Mouse (Mus musculus) MEL (cell line): ENCODE data around the gene Dpysl5. TPM values are rescaled to one million over a fixed set of nuclear protein-coding genes. Genes with fewer than 3 reads are reported as not detected.

Experiments
- DNase-seq: peaks from one replicate; pipeline ENCODE4 v3.0.0; 2011; ENCODE audit warnings: low read depth, low spot score
- H3K27ac ChIP-seq: 2 replicates; pipeline ENCODE4 v1.5.1; 2012; ENCODE audit warnings: low read depth, mild to moderate bottlenecking, control low read depth, low read length, moderate library complexity; ENCODE audit not compliant: control insufficient read depth
- H3K27me3 ChIP-seq, 2 experiments: fragments of 150-350 bp in 1 of 2; sonication (generic) in 1 of 2; 2 replicates each; pipeline ENCODE4 v1.6.1; 2012; ENCODE audit warnings: low read length in 2 of 2, mild to moderate bottlenecking in 2 of 2, improper control_type of control experiment in 1 of 2, moderate library complexity in 1 of 2; ENCODE audit not compliant: insufficient read depth in 2 of 2, control insufficient read depth in 1 of 2
- H3K36me3 ChIP-seq, 2 experiments: 2 replicates each; pipeline ENCODE4 v1.6.1; 2012 to 2014; ENCODE audit warnings: low read length in 2 of 2, improper control_type of control experiment in 1 of 2, inconsistent platforms in 1 of 2, mild to moderate bottlenecking in 1 of 2; ENCODE audit not compliant: insufficient read depth in 2 of 2, control insufficient read depth in 1 of 2
- H3K4me1 ChIP-seq, 2 experiments: fragments of 150-350 bp in 1 of 2; sonication (generic) in 1 of 2; 2 replicates each; pipeline ENCODE4 v1.6.1; 2012; ENCODE audit warnings: low read length in 2 of 2, improper control_type of control experiment in 1 of 2, mild to moderate bottlenecking in 1 of 2; ENCODE audit not compliant: insufficient read depth in 2 of 2, control insufficient read depth in 1 of 2
- H3K4me3 ChIP-seq, 2 experiments: fragments of 150-350 bp in 1 of 2; sonication (generic) in 1 of 2; 2 replicates each; pipeline ENCODE4 v1.5.1; 2012; ENCODE audit warnings: low read depth in 2 of 2, low read length in 2 of 2, mild to moderate bottlenecking in 2 of 2, moderate library complexity in 2 of 2, control low read depth in 1 of 2, improper control_type of control experiment in 1 of 2; ENCODE audit not compliant: control insufficient read depth in 1 of 2, insufficient read depth in 1 of 2
- H3K79me2 ChIP-seq: 2 replicates; pipeline ENCODE4 v1.6.1; 2012; ENCODE audit warnings: mild to moderate bottlenecking, low read length, moderate library complexity; ENCODE audit not compliant: control insufficient read depth, poor library complexity, insufficient read depth
- H3K9ac ChIP-seq: 2 replicates; pipeline ENCODE4 v1.6.1; 2012; ENCODE audit warnings: low read depth, mild to moderate bottlenecking, control low read depth, low read length, moderate library complexity; ENCODE audit not compliant: control insufficient read depth, poor library complexity, severe bottlenecking
- H3K9me3 ChIP-seq: fragments of 150-350 bp; sonication (generic); replicated peaks from 2 replicates; pipeline ENCODE4 v1.6.1; 2012; ENCODE audit warnings: mild to moderate bottlenecking, low read length, improper control_type of control experiment, moderate library complexity; ENCODE audit not compliant: insufficient read depth
- BHLHE40 ChIP-seq: IDR thresholded peaks from 2 replicates; pipeline ENCODE4 v1.6.1; 2012; ENCODE audit warnings: low read depth, mild to moderate bottlenecking, inconsistent platforms, low read length, improper control_type of control experiment, borderline replicate concordance
- CHD1 ChIP-seq: IDR thresholded peaks from 2 replicates; pipeline ENCODE4 v1.6.1; 2012; ENCODE audit warnings: low read depth, mild to moderate bottlenecking, inconsistent platforms, low read length, improper control_type of control experiment
- CTCF ChIP-seq, 3 experiments: IDR thresholded peaks in 2 of 3; conservative IDR thresholded peaks in 1 of 3; 2 replicates each; pipeline ENCODE4 v1.5.1; 2011 to 2012; ENCODE audit warnings: low read length in 3 of 3, low read depth in 2 of 3, mild to moderate bottlenecking in 2 of 3, improper control_type of control experiment in 1 of 3, inconsistent platforms in 1 of 3, mixed read lengths in 1 of 3, moderate library complexity in 1 of 3; ENCODE audit not compliant: control insufficient read depth in 1 of 3, insufficient read depth in 1 of 3, poor library complexity in 1 of 3, severe bottlenecking in 1 of 3
- E2F4 ChIP-seq: IDR thresholded peaks from 2 replicates; pipeline ENCODE4 v1.6.1; 2011; ENCODE audit warnings: low read depth, low read length, improper control_type of control experiment, borderline replicate concordance
- ELF1 ChIP-seq: IDR thresholded peaks from 2 replicates; pipeline ENCODE4 v1.6.1; 2014; ENCODE audit warnings: low read depth, mild to moderate bottlenecking, inconsistent platforms, low read length, improper control_type of control experiment, moderate library complexity
- EP300 ChIP-seq, 2 experiments: IDR thresholded peaks; 2 replicates each; pipeline ENCODE4 v1.6.1; 2011; ENCODE audit warnings: improper control_type of control experiment in 2 of 2, low read length in 2 of 2, low read depth in 1 of 2, mild to moderate bottlenecking in 1 of 2
- ETS1 ChIP-seq: IDR thresholded peaks from 2 replicates; pipeline ENCODE4 v1.6.1; 2012; ENCODE audit warnings: low read depth, mild to moderate bottlenecking, inconsistent platforms, low read length, improper control_type of control experiment, moderate library complexity
- GABPA ChIP-seq: IDR thresholded peaks from 2 replicates; pipeline ENCODE4 v1.6.1; 2012; ENCODE audit warnings: low read depth, mild to moderate bottlenecking, inconsistent platforms, low read length, improper control_type of control experiment, moderate library complexity
- HCFC1 ChIP-seq: IDR thresholded peaks from 2 replicates; pipeline ENCODE4 v1.6.1; 2012; ENCODE audit warnings: low read depth, mild to moderate bottlenecking, inconsistent platforms, low read length, improper control_type of control experiment, moderate library complexity
- JUND ChIP-seq: IDR thresholded peaks from 2 replicates; pipeline ENCODE4 v1.6.1; 2011; ENCODE audit warnings: low read depth, mild to moderate bottlenecking, improper control_type of control experiment, low read length
- KAT2A ChIP-seq: conservative IDR thresholded peaks from 2 replicates; pipeline ENCODE4 v1.6.1; 2012; ENCODE audit warnings: low read depth, low read length, improper control_type of control experiment, inconsistent platforms
- MAFK ChIP-seq: IDR thresholded peaks from 2 replicates; pipeline ENCODE4 v1.6.1; 2011; ENCODE audit warnings: low read depth, mild to moderate bottlenecking, low read length, improper control_type of control experiment, borderline replicate concordance
- MAZ ChIP-seq: IDR thresholded peaks from 2 replicates; pipeline ENCODE4 v1.6.1; 2012; ENCODE audit warnings: low read depth, mild to moderate bottlenecking, inconsistent platforms, low read length, improper control_type of control experiment
- MXI1 ChIP-seq: IDR thresholded peaks from 2 replicates; pipeline ENCODE4 v1.6.1; 2011; ENCODE audit warnings: mild to moderate bottlenecking, low read depth, low read length, improper control_type of control experiment
- MYB ChIP-seq: IDR thresholded peaks from 2 replicates; pipeline ENCODE4 v1.6.1; 2011; ENCODE audit warnings: mild to moderate bottlenecking, low read depth, low read length, improper control_type of control experiment
- MYC ChIP-seq: IDR thresholded peaks from 2 replicates; pipeline ENCODE4 v1.6.1; 2011; ENCODE audit warnings: low read depth, mild to moderate bottlenecking, low read length, improper control_type of control experiment, moderate library complexity
- POLR2A ChIP-seq, 2 experiments: IDR thresholded peaks; 2 replicates each; pipeline ENCODE4 v1.6.1; 2011 to 2012; ENCODE audit warnings: low read length in 2 of 2, mild to moderate bottlenecking in 2 of 2, control low read depth in 1 of 2, improper control_type of control experiment in 1 of 2, low read depth in 1 of 2, moderate library complexity in 1 of 2; ENCODE audit not compliant: control insufficient read depth in 1 of 2, insufficient read depth in 1 of 2, poor library complexity in 1 of 2
- POLR2AphosphoS5 ChIP-seq: IDR thresholded peaks from 2 replicates; pipeline ENCODE4 v1.6.1; 2012; ENCODE audit warnings: low read depth, borderline replicate concordance, mild to moderate bottlenecking, inconsistent platforms, low read length, moderate library complexity, mixed read lengths
- RAD21 ChIP-seq: IDR thresholded peaks from 2 replicates; pipeline ENCODE4 v1.6.1; 2011; ENCODE audit warnings: mild to moderate bottlenecking, low read depth, low read length, improper control_type of control experiment
- RCOR1 ChIP-seq: IDR thresholded peaks from 2 replicates; pipeline ENCODE4 v1.6.1; 2012; ENCODE audit warnings: low read depth, mild to moderate bottlenecking, inconsistent platforms, low read length, improper control_type of control experiment
- SIN3A ChIP-seq: IDR thresholded peaks from 2 replicates; pipeline ENCODE4 v1.6.1; 2012; ENCODE audit warnings: low read length, improper control_type of control experiment, inconsistent platforms
- TAL1 ChIP-seq: IDR thresholded peaks from 2 replicates; pipeline ENCODE4 v1.6.1; 2012; ENCODE audit warnings: mild to moderate bottlenecking, inconsistent platforms, low read length, moderate library complexity, mixed read lengths
- TBP ChIP-seq: IDR thresholded peaks from 2 replicates; pipeline ENCODE4 v1.8.0; 2011; ENCODE audit warnings: low read depth, low read length, improper control_type of control experiment
- TCF12 ChIP-seq: IDR thresholded peaks from 2 replicates; pipeline ENCODE4 v1.6.1; 2014; ENCODE audit warnings: low read depth, mild to moderate bottlenecking, inconsistent platforms, low read length, improper control_type of control experiment, moderate library complexity
- UBTF ChIP-seq: IDR thresholded peaks from 2 replicates; pipeline ENCODE4 v1.6.1; 2012; ENCODE audit warnings: low read depth, mild to moderate bottlenecking, inconsistent platforms, low read length, improper control_type of control experiment, moderate library complexity, borderline replicate concordance; ENCODE audit not compliant: insufficient read depth
- USF1 ChIP-seq: IDR thresholded peaks from 2 replicates; pipeline ENCODE4 v1.6.1; 2014; ENCODE audit warnings: low read depth, mild to moderate bottlenecking, inconsistent platforms, low read length, improper control_type of control experiment, moderate library complexity
- ZNF384 ChIP-seq: IDR thresholded peaks from 2 replicates; pipeline ENCODE4 v1.6.1; 2012; ENCODE audit warnings: low read depth, mild to moderate bottlenecking, inconsistent platforms, low read length, improper control_type of control experiment
- polyA plus RNA-seq, 2 experiments: library from polyadenylated mRNA; stranded (reverse) in 1 of 2; unstranded in 1 of 2; fragments of >175 nt in 1 of 2; fragments of >200 nt in 1 of 2; gene quantifications; 2 replicates each; pipeline versions ENCODE4 v1.2.1 to v1.2.4; 2012; ENCODE audit warnings: low replicate concordance in 2 of 2, low read depth in 1 of 2; ENCODE audit not compliant: insufficient read length in 2 of 2, insufficient read depth in 1 of 2, missing spikeins in 1 of 2
- total RNA-seq: library from RNA; depleted of rRNA; stranded (reverse); fragments of 300-350 nt; gene quantifications from 2 replicates; pipeline ENCODE4 v1.2.3, GENCODE M21; 2012; rRNA removed

Dpysl5 gene
- total RNA-seq (not detected in 2 replicates), polyA plus RNA-seq (not detected)

GRCm38 (mm10) chr5:30711147-30712001, at the start of gene Dpysl5:
TSS of gene Dpysl5 (plus strand) at chr5:30711564.
- Histone ChIP-seq H3K79me2 (no peaks in the 10 kb centered on the region), H3K9me3 (no peaks in the 10 kb centered on the region), H3K4me3 (no peak within 1 kb of the TSS), H3K4me1 (no peaks in the 10 kb centered on the region), H3K36me3 (no peaks in the 10 kb centered on the region), H3K9ac (no peak within 1 kb of the TSS), H3K27me3 (peaks cover 14 to 26% of the 10 kb centered on the region in 2 experiments), H3K27ac (no peak within 1 kb of the TSS)
- no peak for DNase-seq
- TF ChIP-seq BHLHE40 (no peak), POLR2AphosphoS5 (no peak), E2F4 (no peak), USF1 (no peak), ZNF384 (no peak), MAZ (no peak), CHD1 (no peak), MAFK (no peak), UBTF (no peak), GABPA (no peak), TAL1 (no peak), POLR2A (IDR thresholded peaks at IDR 0.05; ENCODE audit: control insufficient read depth in 1 of 2, insufficient read depth in 1 of 2, low read depth in 1 of 2, low read length in 2 of 2, poor library complexity in 1 of 2) (no peak), TBP (no peak), RAD21 (no peak), KAT2A (no peak), HCFC1 (no peak)

- peaks cover 12 to 22% of the 10 kb centered on the region in 2 experiments for H3K36me3 ChIP-seq
- H3K27ac ChIP-seq = no peak overlapping the region
- H3K4me1 ChIP-seq = peaks cover 11 to 25% of the 10 kb centered on the region in 2 experiments
- H3K79me2 ChIP-seq = peaks cover 36% of the 10 kb centered on the region
- no peaks in the 10 kb centered on the region for H3K27me3 ChIP-seq
- peak; percentile 95 for DNase-seq
- H3K4me3 ChIP-seq = peak overlapping the region in 1 of 2 experiments; percentile 71; a peak in 2 of 4 replicates
- H3K9me3 ChIP-seq = no peaks in the 10 kb centered on the region
- no peak overlapping the region; the same call in 1 of the 2 replicates for H3K9ac ChIP-seq
- TF ChIP-seq MYB (no peak), GABPA (no peak), RCOR1 (peak; percentile 99), BHLHE40 (0 out of 2 replicates have a peak, but pooled peaks have one; percentile 58), POLR2AphosphoS5 (0 out of 2 replicates have a peak, but pooled peaks have one; percentile 19), TAL1 (peak; percentile 73), ETS1 (peak; percentile 68; the same call in 1 of the 2 replicates), HCFC1 (peak; percentile 69; the same call in 1 of the 2 replicates), EP300 (IDR thresholded peaks at IDR 0.05; ENCODE audit: low read depth in 1 of 2, low read length in 2 of 2) (peak; percentile 57 to 72; a peak in 3 of 4 replicates), MYC (0 out of 2 replicates have a peak, but pooled peaks have one; percentile 36), SIN3A (peak; percentile 23; the same call in 1 of the 2 replicates), UBTF (no peak), CTCF (IDR thresholded peaks at IDR 0.05 in 2 of 3, conservative IDR thresholded peaks at IDR 0.05 in 1 of 3; ENCODE audit: control insufficient read depth in 1 of 3, insufficient read depth in 1 of 3, low read depth in 2 of 3, low read length in 3 of 3, poor library complexity in 1 of 3, severe bottlenecking in 1 of 3) (no peak), TCF12 (peak; percentile 58), CHD1 (no peak), POLR2A (IDR thresholded peaks at IDR 0.05; ENCODE audit: control insufficient read depth in 1 of 2, insufficient read depth in 1 of 2, low read depth in 1 of 2, low read length in 2 of 2, poor library complexity in 1 of 2) (peak in 1 of 2 experiments; percentile 56; a peak in 1 of 4 replicates), JUND (no peak), RAD21 (no peak), MXI1 (no peak), TBP (peak; percentile 90), ELF1 (peak; percentile 85)
These were observed 46.0 kb upstream of the Dpysl5 start for GRCm38 (mm10) chr5:30665360-30665759.
